Mouse (Mus musculus) embryo, embryonic 10 days (tissue): ENCODE data around the gene Ppfibp1.

ENCODE experiments used
- DNase-seq: peaks from one replicate; pipeline ENCODE4 v3.0.0-alpha.2; 2015; ENCODE audit warnings: low spot score

Gene Ppfibp1

GRCm38 (mm10) chr6:147042291-147043290 is 154.3 kb downstream of the Ppfibp1 start, which contains the start of gene Mrps35:
Mrps35 (plus strand) TSS chr6:147042764.
- peak; percentile 93 for DNase-seq

- no peak for DNase-seq
Measured at GRCm38 (mm10) chr6:147043633-147044032, 155.3 kb downstream of the Ppfibp1 start.

GRCm38 (mm10) chr6:147049239-147049805 is 161.0 kb downstream of the Ppfibp1 start:
- no peak for DNase-seq

- no peak for DNase-seq
Measured at GRCm38 (mm10) chr6:147051666-147052065, 163.4 kb downstream of the Ppfibp1 start.

- no peak for DNase-seq
Measured at GRCm38 (mm10) chr6:147052440-147052839, 164.2 kb downstream of the Ppfibp1 start.

GRCm38 (mm10) chr6:147053785-147054646 is 165.7 kb downstream of the Ppfibp1 start:
- DNase-seq, result no peak

GRCm38 (mm10) chr6:147055374-147055977 is 167.2 kb downstream of the Ppfibp1 start:
- DNase-seq, result no peak

GRCm38 (mm10) chr6:147059326-147059725 is 171.0 kb downstream of the Ppfibp1 start:
- DNase-seq, result no peak

- no peak for DNase-seq
Measured at GRCm38 (mm10) chr6:147061630-147062029, 173.3 kb downstream of the Ppfibp1 start.

- no peak for DNase-seq
Measured at GRCm38 (mm10) chr6:147062034-147062433, 173.7 kb downstream of the Ppfibp1 start.

- no peak for DNase-seq
Measured at GRCm38 (mm10) chr6:147062694-147063093, 174.4 kb downstream of the Ppfibp1 start.

- DNase-seq, result no peak
Measured at GRCm38 (mm10) chr6:147064226-147064943, 176.1 kb downstream of the Ppfibp1 start.

GRCm38 (mm10) chr6:147064944-147065261 is 176.6 kb downstream of the Ppfibp1 start:
- no peak for DNase-seq

GRCm38 (mm10) chr6:147075808-147076387 is 187.6 kb downstream of the Ppfibp1 start:
- DNase-seq, result no peak

GRCm38 (mm10) chr6:147076878-147077277 is 188.6 kb downstream of the Ppfibp1 start:
- DNase-seq, result no peak

- no peak for DNase-seq
Measured at GRCm38 (mm10) chr6:147079919-147080318, 191.6 kb downstream of the Ppfibp1 start.
